Mouse (Mus musculus) spleen, adult 2 months (tissue): ENCODE measurements around the gene Acat2. TPM values are rescaled to one million over a fixed set of nuclear protein-coding genes. Genes with fewer than 3 reads are reported as not detected.
"Not testable (repeated sequence)": the region's sequence is repeated elsewhere in the genome, so short reads cannot be mapped to it uniquely, and the experiment has no call there.

Experiments
- DNase-seq, 2 experiments: peaks; one replicate each; pipeline versions ENCODE4 v3.0.0 to v3.0.0-alpha.2; 2012 to 2021; ENCODE audit warnings: low spot score in 2 of 2, low read depth in 1 of 2
- H3K27ac ChIP-seq: fragments of 200-500 bp; 2 replicates; pipeline ENCODE4 v1.5.1; 2012; ENCODE audit warnings: low read length, inconsistent platforms; ENCODE audit not compliant: insufficient read depth
- H3K27me3 ChIP-seq: fragments of 200-500 bp; 2 replicates; pipeline ENCODE4 v1.6.1; 2012; ENCODE audit warnings: mild to moderate bottlenecking, moderate library complexity, low read length, inconsistent platforms; ENCODE audit not compliant: control insufficient read depth, insufficient read depth
- H3K36me3 ChIP-seq: fragments of 200-500 bp; 2 replicates; pipeline ENCODE4 v1.6.1; 2012; ENCODE audit warnings: mild to moderate bottlenecking, low read length, inconsistent platforms; ENCODE audit not compliant: control insufficient read depth, insufficient read depth
- H3K4me1 ChIP-seq: fragments of 200-500 bp; 2 replicates; pipeline ENCODE4 v1.6.1; 2011; ENCODE audit warnings: inconsistent platforms; ENCODE audit not compliant: control insufficient read depth, insufficient read depth, insufficient read length
- H3K4me3 ChIP-seq: fragments of 200-500 bp; 2 replicates; pipeline ENCODE4 v1.5.1; 2011; ENCODE audit warnings: mild to moderate bottlenecking, inconsistent platforms; ENCODE audit not compliant: insufficient read depth, insufficient read length; ENCODE audit errors: extremely low read depth
- CTCF ChIP-seq: fragments of 200-500 bp; IDR thresholded peaks from 2 replicates; pipeline ENCODE4 v1.5.1; 2011; ENCODE audit warnings: mild to moderate bottlenecking, inconsistent platforms; ENCODE audit not compliant: insufficient read depth, insufficient read length, insufficient replicate concordance; ENCODE audit errors: extremely low read depth
- POLR2A ChIP-seq: fragments of 200-500 bp; IDR thresholded peaks from 2 replicates; pipeline ENCODE4 v1.6.1; 2011; ENCODE audit warnings: low read depth, low read length, inconsistent platforms
- WGBS: fragments of 180-500 bp; shearing (Covaris S2); methylation state at CpG from one replicate; pipeline ENCODE4 v1.1.7; 2018; 5-methylcytosine and 5-hydroxymethylcytosine counted together
- polyA plus RNA-seq: library from polyadenylated mRNA; depleted of rRNA; stranded (reverse); fragments of >200 nt; gene quantifications from 2 replicates; pipeline ENCODE4 v1.2.3, GENCODE M21; 2012; rRNA removed

The Acat2 gene
- polyA plus RNA-seq, result 3.5 and 4.6 TPM in 2 replicates

- WGBS, result under 1% methylated on average over 42 of the region's 42 CpGs
- Histone ChIP-seq H3K4me1 (no peaks in the 10 kb centered on the region), H3K27ac (peak within 1 kb of the TSS; percentile 82), H3K36me3 (no peaks in the 10 kb centered on the region), H3K4me3 (peak within 1 kb of the TSS; percentile 84), H3K27me3 (no peaks in the 10 kb centered on the region)
- DNase-seq, result peak; percentile 89 to 94
- TF ChIP-seq POLR2A (peak; percentile 95), CTCF (no peak)
Observed at GRCm38 (mm10) chr17:12960331-12960873, at the start of gene Acat2. Gene Acat2 (minus strand): TSS chr17:12960747.

- DNase-seq, result peak in 1 of 2 experiments; percentile 36
Observed at GRCm38 (mm10) chr17:13009887-13010286, 49.3 kb upstream of the Acat2 start.

GRCm38 (mm10) chr17:13008528-13008927 is 48.0 kb upstream of the Acat2 start:
- 1% methylated on average over 10 of the region's 10 CpGs for WGBS
- peak overlapping the region; percentile 84 for H3K27ac ChIP-seq
- peaks cover 10% of the 10 kb centered on the region; the same call in 1 of the 2 replicates for H3K36me3 ChIP-seq
- peak overlapping the region; percentile 70 for H3K4me3 ChIP-seq
- H3K4me1 ChIP-seq, result no peaks in the 10 kb centered on the region; the same call in 1 of the 2 replicates
- H3K27me3 ChIP-seq, result no peaks in the 10 kb centered on the region
- peak in 1 of 2 experiments; percentile 14 for DNase-seq
- TF ChIP-seq CTCF, result no peak

More at GRCm38 (mm10) chr17:13009887-13010286, 49.3 kb upstream of the Acat2 start:
- Histone ChIP-seq H3K4me1 (no peaks in the 10 kb centered on the region; the same call in 1 of the 2 replicates), H3K4me3 (no peak overlapping the region), H3K27me3 (no peaks in the 10 kb centered on the region), H3K36me3 (peaks cover 14% of the 10 kb centered on the region; the same call in 1 of the 2 replicates), H3K27ac (no peak overlapping the region)
- WGBS, result 20% methylated on average over 3 of the region's 3 CpGs
- no peak for TF ChIP-seq POLR2A
- TF ChIP-seq CTCF, result no peak

GRCm38 (mm10) chr17:13007730-13008425 is 47.3 kb upstream of the Acat2 start:
- H3K27ac ChIP-seq, result peak overlapping the region; percentile 84
- H3K27me3 ChIP-seq, result no peaks in the 10 kb centered on the region
- TF ChIP-seq POLR2A (peak; percentile 89), CTCF (no peak; the same call in 1 of the 2 replicates)
- under 1% methylated on average over 76 of the region's 76 CpGs for WGBS
- H3K4me3 ChIP-seq, result peak overlapping the region; percentile 70
- H3K36me3 ChIP-seq, result peaks cover 4% of the 10 kb centered on the region; the same call in 1 of the 2 replicates
- H3K4me1 ChIP-seq, result no peaks in the 10 kb centered on the region; the same call in 1 of the 2 replicates
- peak; percentile 85 to 99 for DNase-seq

- H3K4me3 ChIP-seq, result no peak overlapping the region
- peaks cover under 1% of the 10 kb centered on the region; the same call in 1 of the 2 replicates for H3K36me3 ChIP-seq
- TF ChIP-seq CTCF (no peak), POLR2A (no peak)
- H3K27ac ChIP-seq, result no peak overlapping the region
- WGBS, result 78% methylated on average over 5 of the region's 5 CpGs
- H3K27me3 ChIP-seq, result no peaks in the 10 kb centered on the region
- DNase-seq, result no peak
- no peaks in the 10 kb centered on the region; the same call in 1 of the 2 replicates for H3K4me1 ChIP-seq
Observed at GRCm38 (mm10) chr17:13006984-13007383, 46.4 kb upstream of the Acat2 start.

GRCm38 (mm10) chr17:13006546-13006945 is 46.0 kb upstream of the Acat2 start, which contains the start of gene Sod2:
Gene Sod2 (plus strand): TSS chr17:13006846.
- H3K36me3 ChIP-seq, H3K27me3 ChIP-seq, H3K4me1 ChIP-seq, DNase-seq: not testable (repeated sequence)
- Histone ChIP-seq H3K27ac (peak within 1 kb of the TSS; percentile 30; the same call in 1 of the 2 replicates), H3K4me3 (peak within 1 kb of the TSS; percentile 70; the same call in 1 of the 2 replicates)
- 95% methylated on average over 2 of the region's 2 CpGs for WGBS

- not testable (repeated sequence) for DNase-seq, H3K27ac ChIP-seq, H3K4me1 ChIP-seq, H3K36me3 ChIP-seq, H3K27me3 ChIP-seq, H3K4me3 ChIP-seq
- WGBS, result 84% methylated on average over 2 of the region's 2 CpGs
Observed at GRCm38 (mm10) chr17:13004436-13004835, 43.9 kb upstream of the Acat2 start.

GRCm38 (mm10) chr17:13002243-13002642 is 41.7 kb upstream of the Acat2 start:
- H3K27ac ChIP-seq, H3K36me3 ChIP-seq, H3K4me3 ChIP-seq, DNase-seq, H3K4me1 ChIP-seq, H3K27me3 ChIP-seq: not testable (repeated sequence)
- WGBS, result 94% methylated on average over 5 of the region's 5 CpGs
